Mouse (Mus musculus) testis, postnatal 10 days (tissue): ENCODE results near the gene Cplx3.

Source experiments
- DNase-seq: peaks from one replicate; pipeline ENCODE4 v3.0.0; 2021; ENCODE audit warnings: low spot score

The Cplx3 gene

GRCm38 (mm10) chr9:57606139-57606851 is at the start of gene Cplx3:
Gene Cplx3 (minus strand): TSS chr9:57606281.
- peak; percentile 86 for DNase-seq

GRCm38 (mm10) chr9:57655749-57656148 is 49.7 kb upstream of the Cplx3 start:
- DNase-seq = peak; percentile 98

DNA sequence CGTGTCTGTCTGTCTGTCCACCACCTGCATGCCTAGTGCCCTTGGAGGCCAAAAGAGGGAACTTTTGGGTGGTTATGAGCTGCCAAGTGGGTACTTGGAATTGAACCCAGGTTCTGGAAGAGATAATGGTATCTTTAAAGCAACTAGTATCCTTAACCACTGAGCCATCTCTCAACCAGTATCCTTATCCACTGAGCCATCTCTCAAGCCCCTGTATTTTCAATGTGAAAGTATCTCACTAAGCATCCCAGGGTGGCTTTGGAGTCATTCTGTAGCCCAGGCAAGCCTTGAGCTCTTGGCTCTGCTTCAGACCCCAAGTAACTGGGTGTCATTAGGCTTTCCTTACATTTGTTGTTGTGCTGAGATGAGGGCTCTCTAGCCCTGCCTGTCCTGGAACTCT is 48.9 kb upstream of the Cplx3 start:
- DNase-seq = no peak

DNA sequence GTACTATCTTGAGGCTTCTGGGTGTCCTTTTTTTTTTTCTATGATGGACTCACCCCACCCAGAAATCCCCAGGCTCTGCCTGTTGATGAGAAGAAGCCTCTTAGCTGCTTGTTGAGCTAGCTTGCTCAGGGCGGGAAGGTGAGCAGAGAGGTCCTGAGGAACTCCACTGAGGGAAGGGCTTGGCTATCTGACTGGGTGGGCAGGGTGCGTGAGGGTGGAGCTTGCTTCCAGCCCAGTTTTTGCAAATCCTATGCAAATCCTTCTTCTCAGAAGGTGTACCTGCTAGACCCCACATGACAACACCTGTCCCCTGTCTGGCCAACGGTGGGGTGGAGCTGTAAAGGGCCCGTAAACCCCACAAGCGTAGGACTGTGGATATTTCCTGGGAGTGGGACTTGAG is 47.2 kb upstream of the Cplx3 start, which contains the start of gene Csk:
TSS of gene Csk (minus strand) at position 349 of the 400 bp plus-strand sequence.
- no peak for DNase-seq

- DNase-seq = no peak
Observed at GRCm38 (mm10) chr9:57652855-57653254, 46.8 kb upstream of the Cplx3 start.

DNA sequence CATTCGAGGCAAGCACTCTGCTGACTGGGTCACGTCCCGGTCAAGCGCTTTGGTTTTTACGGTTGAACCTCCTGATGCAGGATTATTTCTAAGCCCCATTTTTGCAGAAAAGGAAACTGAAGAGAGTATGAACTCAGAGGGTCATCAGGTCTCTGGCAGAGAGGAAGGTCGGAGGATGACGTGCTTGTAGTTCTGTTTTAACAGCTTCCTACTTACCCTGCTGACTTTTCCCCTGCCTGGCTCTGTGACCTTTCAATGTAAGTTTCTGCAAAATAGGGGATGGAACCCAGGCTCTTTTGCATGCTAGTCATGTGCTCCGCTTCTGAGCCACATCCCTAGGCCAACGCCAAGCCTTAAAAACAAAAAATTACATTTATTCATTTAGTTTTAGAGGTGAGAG is 46.3 kb upstream of the Cplx3 start:
- DNase-seq = no peak

GRCm38 (mm10) chr9:57650786-57651311 is 44.8 kb upstream of the Cplx3 start:
- DNase-seq = no peak

DNA sequence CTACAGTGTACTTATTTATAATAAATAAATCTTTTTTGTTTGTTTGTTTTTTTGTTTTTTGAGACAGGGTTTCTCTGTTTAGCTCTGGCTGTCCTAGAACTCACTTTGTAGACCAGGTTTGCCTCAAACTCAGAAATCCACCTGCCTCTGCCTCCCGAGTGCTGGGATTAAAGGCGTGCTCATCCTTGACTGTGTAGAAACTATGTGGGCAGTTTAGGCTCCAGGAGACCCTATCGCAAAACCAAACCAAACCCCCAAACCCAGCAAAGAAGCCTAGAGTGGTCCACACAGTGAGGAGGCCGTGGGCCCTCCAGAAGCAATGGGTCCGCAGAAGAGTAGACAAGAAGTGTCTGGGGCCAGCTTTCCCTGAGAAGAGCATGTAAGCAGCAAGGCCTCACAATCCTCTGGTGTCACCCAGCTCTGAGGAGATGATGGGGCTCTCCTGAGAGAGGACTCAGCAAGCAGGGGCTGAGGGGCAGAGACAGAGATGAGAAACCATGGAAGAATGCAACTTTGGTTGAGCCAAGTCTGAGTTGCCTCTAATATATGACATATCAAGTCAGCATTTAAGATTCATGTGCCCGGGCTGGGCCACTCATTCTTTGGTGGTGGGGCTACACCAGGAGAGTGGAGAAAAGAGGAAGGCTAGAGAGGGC is 44.2 kb upstream of the Cplx3 start:
- DNase-seq = no peak

GRCm38 (mm10) chr9:57647286-57648108 is 41.4 kb upstream of the Cplx3 start:
- DNase-seq = no peak

DNA sequence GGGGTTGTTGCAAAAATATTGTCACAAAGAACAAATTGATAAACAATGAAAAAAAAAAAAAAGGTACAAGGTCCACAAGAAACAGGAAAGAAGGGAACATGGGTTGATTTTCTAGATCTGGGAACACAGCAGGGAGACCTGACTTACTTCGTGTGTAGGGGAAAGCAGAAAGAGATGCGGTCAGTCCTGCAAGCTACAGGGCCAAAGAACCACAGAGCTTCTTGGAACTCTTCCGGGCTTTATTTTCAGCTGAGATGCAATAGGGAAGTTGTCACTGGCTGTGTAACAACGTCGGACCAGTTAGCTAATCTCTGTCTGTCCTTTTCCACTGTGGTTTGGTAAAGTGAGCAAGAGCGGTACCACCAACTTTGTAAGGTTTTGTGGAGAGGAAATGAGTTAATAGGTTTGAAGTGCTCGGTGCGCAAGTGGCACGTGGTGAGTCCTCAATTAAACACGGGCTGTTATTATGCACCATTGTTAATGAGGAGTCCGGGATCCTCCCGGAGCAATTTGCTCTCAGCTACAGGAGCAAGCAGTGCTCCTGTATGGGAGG is 40.5 kb upstream of the Cplx3 start:
- DNase-seq = no peak

DNA sequence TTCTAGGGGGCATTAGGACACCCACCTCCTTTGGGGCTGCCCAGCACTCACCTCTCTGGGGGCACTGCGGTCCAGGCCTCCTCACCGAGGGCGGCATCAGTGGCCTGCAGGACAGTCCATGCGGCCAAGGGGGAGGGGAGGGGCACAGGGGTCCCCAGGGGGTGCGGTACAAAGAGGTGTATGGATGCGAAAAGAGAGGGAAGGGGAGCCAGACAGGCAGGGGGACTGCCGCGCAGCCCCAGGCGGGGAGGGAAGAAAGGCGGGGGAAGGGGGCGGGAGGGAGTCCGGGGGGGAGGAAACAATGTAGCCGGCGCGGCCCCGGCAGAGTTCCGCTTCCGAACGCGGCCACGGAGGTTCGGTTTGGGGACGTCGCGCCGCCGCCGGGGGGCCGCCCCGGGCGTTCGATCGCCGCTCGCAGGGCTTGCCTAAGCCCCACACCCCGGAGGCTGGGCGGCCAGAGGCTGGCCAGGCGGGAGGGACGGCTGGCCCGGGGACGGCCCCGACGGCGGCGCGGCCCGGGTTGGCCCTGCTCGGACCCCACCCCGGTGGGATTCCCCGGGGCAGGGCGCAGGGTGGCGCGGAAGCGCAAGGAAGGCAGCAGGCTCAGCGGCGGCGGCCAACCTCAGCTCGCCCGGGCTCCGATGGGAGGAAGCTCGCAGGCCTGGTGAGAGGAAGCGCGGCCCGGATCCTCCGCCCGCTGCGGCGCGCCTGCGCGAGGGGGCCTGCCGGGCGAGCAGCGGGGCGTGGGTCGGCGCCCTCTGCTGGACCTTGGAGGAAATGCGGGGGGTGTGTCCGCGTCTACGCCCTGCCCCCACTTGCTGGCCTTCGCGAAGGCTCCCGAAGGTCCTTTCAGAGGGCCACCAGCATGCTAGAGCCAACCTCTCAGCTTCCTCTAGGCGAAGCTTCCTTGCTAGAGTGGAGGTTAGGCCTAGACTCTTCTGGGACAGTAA is 39.1 kb upstream of the Cplx3 start:
- DNase-seq = peak; percentile 96

GRCm38 (mm10) chr9:57644442-57644943 is 38.4 kb upstream of the Cplx3 start:
- no peak for DNase-seq

DNA sequence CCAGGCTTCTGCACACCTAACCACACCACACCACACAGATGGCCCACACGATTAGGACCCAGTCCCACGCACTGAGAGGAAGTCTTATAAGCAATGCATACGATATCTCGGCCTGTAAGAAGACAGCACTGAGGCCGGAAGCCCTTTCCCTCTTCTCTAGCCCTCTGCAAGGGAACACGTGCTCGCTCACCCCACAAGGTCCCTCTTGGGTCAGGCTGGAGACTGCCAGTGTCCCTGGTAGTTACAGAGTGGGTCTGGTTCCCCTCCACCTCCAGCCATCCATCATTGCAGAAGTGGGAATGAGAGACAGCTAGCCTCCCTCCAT is 37.7 kb upstream of the Cplx3 start:
- DNase-seq = no peak

GRCm38 (mm10) chr9:57643169-57643855 is 37.2 kb upstream of the Cplx3 start:
- no peak for DNase-seq

- peak; percentile 35 for DNase-seq
Observed at GRCm38 (mm10) chr9:57641775-57642550, 35.9 kb upstream of the Cplx3 start.

GRCm38 (mm10) chr9:57641022-57641421 is 34.9 kb upstream of the Cplx3 start:
- no peak for DNase-seq

DNA sequence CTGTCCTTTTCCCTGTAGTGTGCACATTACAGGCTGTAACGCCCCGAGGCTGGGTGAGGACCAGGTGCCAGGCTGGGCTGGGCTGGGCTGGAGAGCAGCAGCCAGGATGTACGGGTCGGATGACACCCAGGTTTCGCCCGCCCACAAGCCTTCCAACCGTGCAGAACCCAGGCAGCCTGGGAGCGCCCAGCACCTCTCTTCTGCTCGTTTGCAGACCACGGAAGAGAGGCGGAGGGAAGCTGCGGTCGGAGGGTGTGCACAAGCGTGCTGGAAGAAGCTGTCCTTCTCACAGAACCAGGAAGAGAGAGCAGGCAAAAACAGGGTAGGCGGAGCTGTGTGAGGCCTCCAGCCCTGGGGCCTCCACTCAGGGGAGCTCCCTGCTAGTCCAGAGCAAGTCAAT is 34.3 kb upstream of the Cplx3 start:
- DNase-seq = no peak

DNA sequence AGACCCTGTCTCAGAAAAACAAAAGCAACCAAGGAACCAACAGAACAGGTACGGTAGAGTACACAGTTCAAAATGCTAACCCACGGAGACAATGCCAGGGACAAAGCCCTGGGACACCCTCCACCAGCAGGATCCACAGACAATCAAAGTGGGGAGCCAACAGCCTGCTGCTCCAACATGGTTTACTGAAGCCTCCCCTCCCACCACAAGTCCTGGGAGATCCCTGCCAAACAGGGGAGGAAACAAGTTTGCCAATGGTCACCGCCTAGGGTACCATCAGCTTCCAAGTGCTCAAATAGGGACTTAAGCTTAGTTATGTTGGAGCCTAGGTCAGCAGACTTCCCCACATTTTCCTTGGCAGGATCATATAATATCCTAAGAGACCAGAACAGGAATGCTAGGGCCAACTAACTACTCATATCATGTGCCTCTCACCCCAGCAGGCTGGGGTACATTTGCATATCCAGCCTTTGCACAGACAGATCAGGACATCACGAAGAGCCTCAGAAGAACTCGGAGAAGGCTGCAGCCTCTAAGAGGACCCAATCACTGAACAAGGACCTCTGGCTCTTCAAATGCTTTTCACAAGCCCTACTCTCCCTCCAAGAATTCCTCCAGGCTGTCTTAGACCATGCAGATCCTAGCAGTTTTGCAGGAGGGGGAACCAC is 33.7 kb upstream of the Cplx3 start:
- DNase-seq = no peak
